Mouse (Mus musculus) gastrocnemius, adult 18-20 months (tissue): Measurements from ENCODE around the gene Ccdc141. TPM values are rescaled to one million over a fixed set of nuclear protein-coding genes. Genes with fewer than 3 reads are reported as not detected.
"Not testable (repeated sequence)": the region's sequence is repeated elsewhere in the genome, so short reads cannot be mapped to it uniquely, and the experiment has no call there.

Experiments
- DNase-seq: peaks from one replicate; pipeline ENCODE4 v3.0.0; 2021; ENCODE audit warnings: low spot score
- total RNA-seq, 2 experiments: library from RNA; stranded (reverse); gene quantifications; 2 replicates each; pipeline ENCODE4 v1.2.3; 2021

The Ccdc141 gene
- total RNA-seq, 2 experiments from 2014 or later: 4.2 to 5.1 TPM

DNA sequence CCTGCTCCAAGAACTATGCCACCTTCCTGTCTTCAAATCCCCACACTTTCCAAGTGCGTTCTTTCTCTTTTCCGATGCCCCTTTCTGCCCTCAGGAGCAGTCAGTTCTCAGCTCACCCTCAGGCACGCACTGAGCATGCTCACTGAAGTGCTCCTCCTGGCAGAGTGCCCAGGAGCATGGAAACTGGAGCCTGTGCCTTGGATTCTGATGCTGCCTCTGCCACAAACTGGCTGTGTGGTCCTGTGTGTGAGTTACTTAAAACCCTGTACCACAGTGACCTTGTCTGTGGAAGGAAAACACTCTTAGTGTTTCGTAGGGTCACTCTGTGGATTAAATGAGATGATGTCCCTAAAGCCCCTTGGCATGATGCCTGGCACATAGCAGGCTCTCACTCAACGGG is 96.5 kb downstream of the Ccdc141 start:
- DNase-seq: no peak

DNA sequence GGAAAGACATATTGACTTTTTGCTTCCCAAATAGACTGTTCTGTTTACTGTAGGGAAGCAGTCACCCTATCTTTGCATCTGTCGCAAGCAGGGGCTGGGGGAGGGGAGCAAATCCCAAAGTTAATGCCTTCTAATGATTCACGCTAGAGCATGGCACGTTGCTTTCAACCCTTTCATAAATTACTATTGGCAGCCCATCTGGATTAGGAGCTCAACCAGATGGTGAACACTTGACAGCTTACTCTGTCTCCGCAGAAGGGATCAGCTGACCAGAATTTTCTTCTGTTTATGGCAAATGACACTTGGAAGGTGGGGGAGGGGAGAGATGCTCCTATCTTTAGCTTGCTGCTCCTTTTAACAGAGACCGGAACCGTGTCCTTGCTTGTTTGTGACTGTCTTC is 105.1 kb downstream of the Ccdc141 start:
- DNase-seq: no peak

DNA sequence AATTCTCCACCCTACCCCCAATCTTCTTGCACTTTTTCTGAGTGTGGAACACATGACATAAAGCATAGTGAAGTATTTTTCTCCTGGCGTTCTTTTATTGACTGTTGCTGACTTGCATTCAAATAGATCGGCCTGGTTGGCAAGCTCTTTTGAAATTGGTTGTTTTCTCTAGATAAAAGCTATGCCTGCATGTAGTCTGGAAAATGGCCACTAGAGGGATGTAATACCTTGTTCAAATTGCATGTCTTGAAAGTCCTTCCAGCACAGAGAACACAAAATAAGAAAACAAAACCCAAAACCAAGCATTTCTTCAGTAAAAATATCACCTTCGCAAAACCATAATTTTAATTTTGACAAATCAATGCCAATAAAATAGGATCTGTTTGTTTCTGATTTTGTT is 108.6 kb downstream of the Ccdc141 start:
- DNase-seq: peak; percentile 59

DNA sequence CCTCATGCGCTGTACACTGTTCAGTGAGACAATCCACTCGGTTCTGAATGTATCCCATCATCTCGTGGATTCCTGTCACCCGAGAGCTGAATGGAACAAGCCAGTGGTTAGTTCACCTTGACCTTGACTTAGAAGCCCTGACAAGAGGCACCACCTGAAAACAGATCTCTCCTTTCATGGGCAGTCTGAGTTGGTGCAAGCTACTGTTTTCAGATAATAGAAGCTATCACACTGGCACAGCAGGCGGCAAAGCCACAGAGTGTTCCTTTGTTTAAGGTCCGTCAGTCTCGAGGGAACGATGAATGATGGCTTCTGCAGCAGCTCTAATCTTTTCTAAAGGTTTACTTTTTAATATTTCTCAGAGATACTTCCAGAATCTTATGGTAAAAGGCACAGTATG is 110.8 kb downstream of the Ccdc141 start:
- DNase-seq: no peak

DNA sequence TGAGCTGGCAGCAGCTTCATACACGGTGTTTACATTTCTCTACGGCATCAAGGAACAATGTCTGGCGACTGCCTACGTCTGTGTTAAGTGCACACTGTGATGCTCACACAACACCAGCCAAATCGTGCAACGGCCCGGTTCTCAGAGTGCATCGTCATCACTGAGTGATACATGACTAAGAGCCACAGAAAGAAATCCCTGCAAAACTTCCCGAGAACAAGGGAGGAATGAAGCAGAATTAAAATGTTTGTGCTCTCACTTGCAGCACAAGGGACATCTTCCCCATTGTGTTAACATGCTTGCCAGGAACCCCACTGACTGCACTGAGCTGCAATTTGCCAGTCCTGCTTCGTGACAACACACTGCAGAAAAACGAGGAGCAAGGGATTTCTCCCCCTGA is 114.1 kb downstream of the Ccdc141 start:
- no peak for DNase-seq

DNA sequence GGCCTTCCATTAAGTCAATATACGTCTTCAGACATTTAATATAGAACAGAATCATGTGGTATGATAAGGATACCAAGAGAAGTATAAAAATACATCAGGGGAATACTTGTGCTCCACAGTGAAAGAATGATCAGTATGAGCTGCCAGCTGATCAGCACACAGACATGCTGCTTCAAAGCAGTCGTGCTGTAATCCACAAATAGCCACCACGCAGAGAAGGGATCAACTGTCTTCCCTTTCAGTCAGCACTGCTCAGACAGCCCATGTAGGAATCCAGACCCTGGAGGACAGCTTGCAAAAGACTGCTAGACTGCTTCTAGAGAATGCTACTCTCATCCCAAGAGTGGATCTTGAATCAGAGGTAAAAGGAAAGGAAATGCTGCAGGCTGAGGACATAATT is 127.5 kb downstream of the Ccdc141 start:
- peak; percentile 66 for DNase-seq

DNA sequence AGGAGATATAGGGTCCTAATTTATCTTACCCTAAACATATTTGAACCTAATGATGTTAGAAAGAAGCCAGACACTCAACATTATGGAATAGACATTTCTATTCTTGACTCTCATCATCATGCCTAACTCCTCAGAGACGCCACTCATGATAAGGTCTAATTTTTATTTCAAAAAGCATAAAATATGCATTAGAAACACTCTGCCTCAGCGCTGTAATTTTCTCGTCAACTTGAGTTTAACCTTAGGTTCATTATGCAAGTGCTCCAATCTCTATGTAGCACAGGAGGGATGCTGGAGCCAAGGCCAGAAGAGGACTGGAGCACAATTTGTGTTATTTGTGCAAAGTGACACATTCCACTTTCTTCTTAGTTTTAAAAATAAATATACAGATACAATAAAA is 130.8 kb downstream of the Ccdc141 start:
- DNase-seq: no peak

DNA sequence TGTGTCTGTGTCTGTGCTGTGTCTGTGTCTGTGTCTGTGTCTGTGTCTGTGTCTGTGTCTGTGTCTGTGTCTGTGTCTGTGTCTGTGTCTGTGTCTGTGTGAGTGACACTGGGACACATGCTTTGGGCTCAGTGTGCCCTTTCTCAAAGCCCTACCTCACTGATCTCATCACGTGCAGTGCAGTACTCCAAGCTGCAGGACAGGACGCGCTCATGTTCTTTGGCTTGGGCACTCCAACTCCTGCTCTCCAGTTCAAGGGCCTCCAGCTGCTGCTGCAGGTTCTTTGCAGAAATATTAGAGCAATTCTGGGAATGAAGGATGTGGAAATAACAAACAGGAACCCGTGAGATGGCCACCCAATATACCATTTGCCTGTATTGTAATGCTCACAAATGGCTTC is 131.2 kb downstream of the Ccdc141 start:
- no peak for DNase-seq

DNA sequence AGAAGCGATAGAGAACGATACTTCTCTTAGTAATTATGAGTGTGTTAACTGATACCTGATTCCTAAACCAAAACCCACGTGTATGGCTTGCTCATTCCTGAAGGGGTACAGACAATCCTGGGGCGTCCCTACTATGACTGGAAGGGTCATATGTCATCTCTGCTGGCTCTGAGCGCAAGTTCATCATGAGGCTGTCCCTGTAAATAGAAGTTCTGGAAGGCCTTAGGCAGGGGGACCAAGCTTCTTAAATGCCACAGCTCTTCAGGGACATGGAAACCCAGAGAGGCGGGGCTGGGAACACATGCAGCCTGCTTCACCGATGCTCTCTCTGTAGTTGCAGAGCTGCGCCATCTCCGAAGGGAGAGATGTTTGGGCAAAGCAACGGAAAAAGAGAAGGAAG is 133.2 kb downstream of the Ccdc141 start:
- DNase-seq: peak; percentile 81

DNA sequence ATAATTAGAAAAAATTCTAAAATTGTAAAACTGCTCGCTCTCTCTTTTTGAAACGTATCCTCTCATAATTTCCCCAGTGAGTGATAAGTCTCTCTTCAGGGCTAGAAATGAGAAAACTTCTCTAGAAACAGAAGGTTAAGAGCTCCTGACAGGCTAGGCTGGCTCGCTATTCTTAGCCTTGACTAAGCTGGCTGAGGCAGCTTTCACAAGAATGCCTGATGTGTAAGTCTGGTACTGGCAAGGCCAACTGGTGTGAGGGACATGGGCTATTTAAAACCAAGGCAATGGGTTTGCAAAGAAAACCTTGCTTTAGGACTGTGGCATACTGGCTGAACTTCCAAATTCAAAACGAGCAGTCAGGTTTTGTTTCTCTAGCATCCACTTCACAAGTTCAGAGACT is 136.3 kb downstream of the Ccdc141 start:
- DNase-seq: peak; percentile 61

DNA sequence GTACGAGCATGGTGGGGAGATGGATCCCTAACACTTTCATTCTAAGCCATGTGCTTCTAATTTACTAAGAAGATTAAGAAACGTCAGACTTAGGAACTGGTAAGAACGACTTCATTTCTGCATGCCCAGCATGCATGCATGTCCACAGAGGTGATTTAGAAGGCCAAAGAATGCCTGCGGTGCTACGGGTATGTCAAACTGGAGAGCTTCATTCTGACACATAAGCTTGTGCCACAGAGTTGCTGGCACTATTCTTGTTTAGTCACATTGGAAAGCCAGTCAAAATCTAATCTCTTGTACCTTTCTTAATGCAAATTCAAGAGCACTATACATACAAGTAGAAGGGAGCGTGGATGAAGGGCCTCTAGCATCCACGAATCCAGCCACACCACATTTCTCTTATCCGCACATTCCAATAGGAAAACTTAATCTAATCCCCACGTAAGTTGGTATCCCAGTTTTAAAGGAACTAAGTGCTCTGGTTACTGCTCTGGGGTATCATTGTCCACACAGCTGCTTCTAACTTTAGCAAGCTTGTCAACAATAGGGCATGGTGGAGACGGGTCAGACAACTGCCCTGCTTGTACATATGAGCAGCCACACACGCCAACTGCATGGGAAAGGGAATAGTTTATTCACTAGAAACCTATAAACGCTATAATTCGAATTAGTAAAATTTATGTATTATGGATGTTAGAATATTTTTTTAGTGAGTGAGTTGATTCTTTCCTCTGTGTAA is 136.9 kb downstream of the Ccdc141 start:
- DNase-seq: peak; percentile 43

DNA sequence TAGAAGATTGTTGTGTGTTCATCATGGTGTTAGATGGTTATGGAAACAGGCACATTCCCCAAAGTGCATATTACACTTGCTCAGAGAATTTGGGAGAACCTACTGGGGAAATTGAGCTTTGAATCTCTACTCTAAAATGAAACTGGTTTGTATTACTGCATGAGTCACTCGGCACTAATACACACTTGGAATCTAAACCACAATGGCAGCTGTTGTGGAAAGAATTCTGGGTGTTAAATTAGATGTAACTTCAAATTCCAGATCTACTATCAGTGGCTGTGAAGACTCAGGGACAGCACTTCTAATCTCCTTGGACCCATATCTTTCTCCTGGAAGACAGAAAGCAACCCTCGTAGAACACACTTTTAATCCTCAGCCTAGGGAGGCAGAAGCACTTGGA is 149.8 kb downstream of the Ccdc141 start:
- no peak for DNase-seq

DNA sequence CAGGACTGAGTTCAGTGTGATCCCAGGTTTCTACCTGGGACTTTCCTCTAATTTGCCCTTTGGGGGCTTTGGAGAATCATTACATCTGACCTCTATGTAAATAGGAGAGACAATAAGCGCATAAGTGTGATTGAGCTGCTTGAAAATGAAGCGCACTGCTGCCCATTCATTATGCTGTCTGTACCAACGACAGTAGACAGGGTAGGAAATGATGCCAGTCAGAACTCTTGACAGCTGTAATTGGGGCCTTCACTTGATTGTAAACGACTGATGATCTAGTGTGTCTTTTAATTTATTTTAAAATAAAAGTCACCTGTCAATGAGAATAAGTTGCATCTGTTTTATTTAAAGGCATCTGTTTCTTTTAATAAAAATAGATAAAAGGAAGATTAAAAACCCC is 152.7 kb downstream of the Ccdc141 start:
- no peak for DNase-seq

DNA sequence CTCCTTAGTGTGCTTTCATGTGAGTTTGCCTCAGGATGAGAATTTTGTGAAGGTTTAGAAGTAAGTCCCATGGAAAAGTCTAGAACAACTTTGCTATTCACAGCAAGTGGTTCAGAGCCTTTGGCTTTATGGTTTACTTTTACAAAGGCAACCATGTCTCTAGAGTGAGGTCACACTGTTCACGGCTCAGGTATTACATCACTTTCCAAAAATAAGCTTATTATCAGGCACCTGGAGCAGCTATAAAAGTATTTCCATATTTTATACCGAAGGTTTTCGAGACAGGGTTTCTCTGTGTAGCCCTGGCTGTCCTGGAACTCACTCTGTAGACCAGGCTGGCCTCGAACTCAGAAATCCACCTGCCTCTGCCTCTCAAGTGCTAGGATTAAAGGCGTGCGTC is 157.0 kb downstream of the Ccdc141 start:
- not testable (repeated sequence) for DNase-seq

DNA sequence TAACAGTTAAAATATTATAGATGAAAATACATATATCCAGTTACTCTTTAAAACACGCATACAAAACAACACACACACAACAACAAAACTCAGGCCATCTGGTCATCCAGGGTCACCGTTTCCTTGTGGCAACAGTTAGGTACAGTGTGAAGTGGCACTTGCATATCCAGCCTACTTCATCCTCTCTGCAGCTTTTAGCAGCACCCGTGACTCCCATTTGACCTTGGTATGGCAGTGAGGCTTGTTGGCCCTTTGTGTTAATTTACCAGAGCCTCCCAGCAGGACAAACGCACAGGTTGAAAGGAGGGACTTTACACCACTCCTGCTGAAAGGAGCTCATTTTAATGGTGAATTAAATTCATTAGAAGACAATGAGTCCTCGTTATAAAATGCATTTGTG is 158.5 kb downstream of the Ccdc141 start:
- DNase-seq: no peak

DNA sequence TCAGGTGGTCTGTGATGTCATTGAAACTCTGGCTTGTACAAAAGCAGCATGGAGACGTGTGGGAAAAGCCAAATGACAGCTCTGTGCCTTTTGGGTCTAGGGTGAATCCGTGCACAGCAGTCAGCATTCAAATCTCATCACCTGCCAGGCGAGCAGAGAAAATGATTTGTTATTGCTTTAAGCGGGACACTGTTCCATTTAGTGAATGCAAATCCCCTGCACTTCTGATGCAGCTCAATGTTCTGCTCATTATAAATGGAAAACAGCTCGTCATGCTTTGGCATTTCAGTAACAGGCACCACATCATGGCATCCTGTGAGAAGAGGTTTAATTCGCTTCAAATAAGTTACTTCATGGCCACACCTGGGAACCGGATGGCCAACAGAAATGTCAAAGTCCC is 163.4 kb downstream of the Ccdc141 start:
- no peak for DNase-seq

DNA sequence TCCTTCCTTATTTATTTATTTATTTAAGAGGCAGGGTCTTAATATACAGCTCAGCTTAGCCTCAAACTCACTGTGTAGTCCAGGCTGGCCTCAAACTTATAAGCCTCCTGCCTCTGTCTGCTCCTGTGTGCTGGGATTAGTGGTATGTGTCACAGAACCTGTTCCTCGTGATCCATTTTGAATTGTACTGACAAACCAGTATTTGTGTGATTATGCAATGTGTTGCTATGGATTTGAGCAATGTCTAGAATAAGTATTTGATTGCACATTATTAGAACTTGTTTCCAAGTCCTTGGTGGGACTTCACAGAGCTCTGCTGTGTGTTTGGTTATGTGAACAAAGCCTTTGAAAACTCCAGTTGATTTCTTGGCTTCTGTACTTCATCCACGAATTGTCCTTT is 167.3 kb downstream of the Ccdc141 start:
- no peak for DNase-seq

DNA sequence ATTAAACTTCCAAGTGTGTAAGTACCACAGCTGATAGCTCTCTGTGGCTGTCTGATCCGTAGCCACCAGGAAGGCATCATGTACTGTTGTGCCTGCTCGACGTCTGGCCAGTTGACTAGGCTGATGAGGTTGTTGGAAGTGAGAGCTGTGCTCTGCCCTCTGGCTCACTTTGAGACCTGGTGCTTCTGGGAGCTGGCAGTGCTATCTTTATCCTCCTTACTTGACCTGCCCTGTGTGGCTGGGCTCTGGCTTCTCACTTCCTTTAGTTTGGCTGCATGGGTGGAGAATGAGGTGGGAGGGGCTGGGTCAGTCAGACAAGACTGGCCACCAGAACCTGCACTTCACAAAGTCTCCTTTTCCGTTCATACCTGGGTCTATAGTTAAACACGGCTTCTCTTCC is 172.1 kb downstream of the Ccdc141 start:
- DNase-seq: peak; percentile 71

DNA sequence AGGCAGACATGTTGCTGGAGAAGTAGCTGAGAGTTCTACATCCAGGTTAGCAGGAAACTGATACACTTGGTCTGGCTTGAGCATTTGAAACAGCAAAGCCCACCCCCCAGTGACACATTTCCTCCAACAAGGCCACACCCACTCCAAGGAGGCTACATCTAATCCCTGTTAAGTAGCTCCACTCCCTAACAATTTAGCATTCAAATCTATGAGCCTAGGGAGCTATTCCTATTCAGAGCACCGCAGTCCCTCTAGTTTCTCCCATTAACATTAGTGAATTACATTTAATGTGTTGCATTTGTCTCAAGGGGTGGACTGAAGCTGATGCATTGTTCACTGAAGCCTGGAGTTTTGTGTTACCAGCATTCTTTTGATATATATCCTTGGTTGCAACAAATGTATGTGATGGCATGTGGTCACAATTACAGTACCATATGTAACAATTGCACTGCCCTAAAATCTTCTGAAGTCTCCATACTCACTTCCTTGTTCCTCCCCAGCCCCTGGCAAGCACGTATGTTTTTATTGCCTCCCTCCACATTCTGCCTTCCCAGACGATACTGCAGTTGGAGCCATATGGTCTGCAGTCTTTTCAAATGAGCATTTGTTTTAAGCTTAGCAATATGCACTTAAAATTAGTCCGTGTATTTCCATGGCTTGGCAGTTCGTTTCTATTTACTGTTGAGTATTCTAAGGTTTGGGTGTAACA is 177.8 kb downstream of the Ccdc141 start:
- DNase-seq: no peak

DNA sequence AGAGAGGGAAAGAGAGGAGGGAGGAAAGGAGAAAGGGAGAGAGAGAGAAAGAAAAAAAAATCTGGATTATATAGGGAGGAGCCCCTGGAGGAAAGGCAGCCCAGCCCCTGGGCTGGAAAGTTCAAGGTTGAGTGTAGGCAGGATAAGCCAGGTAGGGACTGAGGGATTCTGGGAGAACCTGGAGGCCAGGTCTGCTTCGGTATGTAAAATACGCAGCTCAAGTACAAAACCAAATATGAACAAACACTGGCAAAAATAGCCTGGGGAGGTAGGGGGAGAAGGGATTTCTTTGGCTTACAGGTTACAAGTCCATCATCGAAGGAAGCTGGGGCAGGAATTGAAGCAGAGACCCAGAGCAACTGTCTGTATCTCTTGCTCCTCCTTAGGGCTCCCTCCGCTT is 183.1 kb downstream of the Ccdc141 start:
- DNase-seq: no peak

DNA sequence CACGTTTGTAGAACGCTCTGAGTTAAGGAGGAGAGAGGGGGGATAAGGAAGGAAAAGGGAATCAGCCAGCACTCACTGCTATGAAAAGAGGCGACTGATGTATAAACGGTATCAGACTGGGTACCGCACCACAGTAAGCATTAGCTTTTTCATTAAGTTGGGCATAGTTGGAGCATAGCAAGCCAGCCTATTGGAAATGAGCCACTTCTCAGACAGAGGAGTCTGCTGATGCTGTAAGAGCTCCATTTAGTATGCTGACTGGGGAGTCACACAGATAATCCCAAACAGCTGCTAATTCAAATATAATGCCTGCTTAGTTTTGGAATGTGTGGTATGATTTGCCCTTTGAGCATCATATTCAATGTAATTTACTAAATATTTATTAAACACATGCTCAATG is 186.1 kb downstream of the Ccdc141 start:
- DNase-seq: peak; percentile 30

DNA sequence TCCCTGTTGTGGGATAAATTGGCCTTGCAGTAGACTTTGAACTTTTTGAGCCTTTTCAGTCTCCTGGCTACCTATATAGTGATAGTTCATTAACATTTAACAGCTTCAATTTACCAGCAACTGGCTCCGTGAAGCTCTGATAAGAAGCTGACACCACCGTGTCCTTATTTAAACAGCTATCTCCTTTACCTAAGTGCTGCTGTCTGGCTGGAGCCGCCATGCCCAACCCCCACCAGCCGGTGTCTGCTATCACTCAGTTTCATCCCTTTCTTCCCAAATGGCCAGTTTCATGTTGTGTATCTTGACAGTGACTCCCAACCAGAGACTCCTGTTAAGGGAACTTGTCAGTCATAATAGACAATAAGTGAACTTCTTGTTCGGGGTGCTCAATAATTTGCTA is 186.8 kb downstream of the Ccdc141 start:
- no peak for DNase-seq

DNA sequence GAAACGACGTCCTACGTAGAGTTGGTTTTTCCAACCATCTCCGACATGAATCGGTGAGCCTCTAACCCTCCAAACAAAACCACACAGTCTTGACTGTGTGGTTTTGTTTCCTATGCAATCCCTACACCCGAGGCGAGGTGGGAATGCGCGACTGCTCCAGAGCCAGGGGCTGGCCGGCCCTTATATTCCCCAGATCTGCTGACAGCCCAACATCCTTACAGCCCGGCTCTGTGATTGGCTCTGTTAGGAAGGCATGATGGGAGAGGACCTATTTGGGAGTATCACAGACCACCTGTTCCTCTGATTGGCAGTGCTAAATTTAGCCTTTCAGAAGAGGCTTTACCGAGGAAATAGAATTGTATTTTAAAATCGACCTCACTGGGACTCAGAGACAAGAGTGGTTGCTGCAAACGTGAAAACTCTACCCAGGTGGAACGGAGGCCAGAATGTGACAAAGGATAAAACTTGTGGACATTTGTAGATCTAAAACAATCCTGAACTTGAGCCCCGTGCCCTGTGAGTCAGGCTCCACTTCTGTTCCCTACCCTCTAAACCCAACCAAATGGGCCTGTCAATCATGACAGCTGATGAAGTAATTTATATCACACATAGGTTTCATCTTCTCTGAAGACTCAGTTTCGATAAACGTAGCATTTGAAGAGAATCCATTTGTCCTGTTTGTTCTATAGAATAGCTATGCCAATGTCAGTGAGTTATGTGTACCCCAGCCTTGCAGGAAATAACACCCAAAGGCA is 187.9 kb downstream of the Ccdc141 start, which contains the start of gene Ttn:
Ttn (minus strand) TSS at position 157 of the 755 bp plus-strand sequence.
- peak; percentile 88 for DNase-seq
